Mouse (Mus musculus) lung, postnatal 14 days (tissue): ENCODE results near the gene Gucy2f.
"Not testable (repeated sequence)": the region's sequence is repeated elsewhere in the genome, so short reads cannot be mapped to it uniquely, and the experiment has no call there.

Source experiments
- DNase-seq: peaks from one replicate; pipeline ENCODE4 v3.0.0; 2021

Gene Gucy2f

DNA sequence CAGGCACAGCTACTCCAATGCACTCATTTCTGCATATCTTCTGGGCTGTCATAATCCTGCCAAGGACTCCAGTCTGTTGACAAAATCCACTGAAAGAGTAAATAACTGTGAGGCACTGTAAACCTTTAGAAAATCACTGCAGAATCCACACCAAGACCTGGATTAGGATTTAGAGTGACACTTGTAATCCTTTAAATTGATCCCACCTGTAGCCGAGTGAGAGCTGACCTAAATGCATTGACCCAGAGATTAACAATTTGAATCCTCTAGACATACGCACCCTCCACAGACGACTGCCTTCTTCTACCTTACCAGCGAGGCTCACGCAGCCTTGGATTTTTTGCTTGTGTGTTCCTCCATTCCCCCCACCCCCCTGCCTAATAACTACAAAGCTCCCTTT lies at the start of gene Gucy2f:
Gene Gucy2f (minus strand): TSS at position 101 of the 400 bp plus-strand sequence.
- no peak for DNase-seq

DNA sequence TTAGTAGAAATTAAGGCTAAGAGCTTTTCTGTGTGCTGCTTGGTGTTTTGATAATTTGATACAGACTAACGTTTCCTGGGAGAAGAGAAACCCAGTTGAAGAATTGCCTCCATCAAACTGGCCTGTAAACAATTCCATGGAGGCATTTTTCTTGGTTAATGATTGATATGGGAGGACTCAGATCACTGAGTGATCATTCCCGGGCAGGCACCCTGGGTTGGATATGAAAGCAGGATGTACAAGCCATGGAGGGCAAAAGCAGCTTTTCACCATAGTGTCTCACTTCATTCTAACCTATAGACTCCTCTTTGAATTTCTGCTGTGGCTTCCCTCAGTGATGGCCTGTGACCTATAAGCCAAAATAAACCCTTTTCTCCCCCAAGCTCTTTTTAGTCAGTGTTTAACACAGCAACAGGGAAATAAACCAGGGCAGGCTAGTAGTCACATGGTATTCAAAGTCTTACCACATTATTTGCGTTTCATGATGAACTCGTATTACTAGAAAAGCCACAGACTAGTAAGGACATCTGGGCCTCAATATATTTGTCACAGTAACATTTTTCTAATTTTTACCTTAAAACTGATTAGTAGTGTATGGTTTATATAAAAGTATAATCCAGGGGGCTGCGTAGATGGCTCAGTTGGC lies 49.1 kb upstream of the Gucy2f start:
- no peak for DNase-seq

DNA sequence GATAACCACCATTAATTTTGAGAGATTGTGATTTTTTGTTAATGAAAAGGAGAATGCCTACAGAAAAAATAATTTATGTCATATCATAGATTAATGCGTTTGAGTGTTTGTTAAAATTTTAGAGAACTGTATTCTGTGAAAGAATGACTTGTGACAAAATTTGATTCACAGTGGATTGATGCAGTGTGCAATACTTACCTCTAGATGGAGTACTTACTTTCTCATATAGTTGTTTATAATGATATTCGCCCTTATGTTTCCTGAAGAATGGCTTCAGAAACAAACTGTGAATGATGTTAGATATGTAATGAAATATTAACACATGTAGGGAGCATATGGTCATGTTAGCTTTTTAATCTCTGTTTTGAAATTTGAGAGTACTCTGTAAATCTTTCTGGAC lies 40.4 kb upstream of the Gucy2f start:
- no peak for DNase-seq

DNA sequence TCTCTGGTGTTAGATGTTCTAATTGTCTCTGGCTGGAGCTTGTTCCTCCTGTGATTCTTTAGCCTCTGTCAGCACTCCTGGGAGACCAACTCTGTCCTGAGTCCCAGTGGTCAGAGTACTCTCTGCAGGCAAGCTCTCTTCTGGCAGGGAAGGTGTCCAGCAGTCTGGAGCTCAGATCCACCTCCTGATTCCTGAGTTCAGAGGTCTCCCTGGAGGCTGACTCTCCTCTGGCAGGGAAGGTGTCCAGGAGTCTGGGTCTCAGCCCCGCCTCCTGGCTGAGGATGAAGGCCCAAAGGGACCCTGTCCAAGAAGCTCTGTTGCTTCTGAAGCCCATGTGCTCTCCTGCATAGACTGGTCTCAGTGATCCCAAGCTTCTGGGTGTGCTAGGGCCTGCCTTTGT lies 39.4 kb upstream of the Gucy2f start:
- not testable (repeated sequence) for DNase-seq

DNA sequence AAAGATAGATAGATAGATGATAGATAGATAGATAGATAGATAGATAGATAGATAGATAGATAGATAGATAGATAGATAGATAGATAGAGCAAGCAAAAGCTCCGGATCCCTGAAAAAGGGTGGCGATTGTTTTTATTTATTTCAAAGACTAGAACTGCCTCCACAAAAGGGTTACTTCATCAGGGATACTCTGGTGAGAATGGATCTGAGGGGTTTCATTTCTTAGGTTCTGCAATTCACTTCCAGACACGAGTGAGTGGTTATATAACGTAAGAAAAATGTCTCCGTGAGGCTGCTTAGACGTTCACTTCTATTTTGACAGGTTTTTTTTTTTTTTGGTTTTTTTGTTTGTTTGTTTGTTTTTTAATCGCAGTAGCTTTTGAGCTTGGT lies 32.0 kb upstream of the Gucy2f start:
- no peak for DNase-seq

DNA sequence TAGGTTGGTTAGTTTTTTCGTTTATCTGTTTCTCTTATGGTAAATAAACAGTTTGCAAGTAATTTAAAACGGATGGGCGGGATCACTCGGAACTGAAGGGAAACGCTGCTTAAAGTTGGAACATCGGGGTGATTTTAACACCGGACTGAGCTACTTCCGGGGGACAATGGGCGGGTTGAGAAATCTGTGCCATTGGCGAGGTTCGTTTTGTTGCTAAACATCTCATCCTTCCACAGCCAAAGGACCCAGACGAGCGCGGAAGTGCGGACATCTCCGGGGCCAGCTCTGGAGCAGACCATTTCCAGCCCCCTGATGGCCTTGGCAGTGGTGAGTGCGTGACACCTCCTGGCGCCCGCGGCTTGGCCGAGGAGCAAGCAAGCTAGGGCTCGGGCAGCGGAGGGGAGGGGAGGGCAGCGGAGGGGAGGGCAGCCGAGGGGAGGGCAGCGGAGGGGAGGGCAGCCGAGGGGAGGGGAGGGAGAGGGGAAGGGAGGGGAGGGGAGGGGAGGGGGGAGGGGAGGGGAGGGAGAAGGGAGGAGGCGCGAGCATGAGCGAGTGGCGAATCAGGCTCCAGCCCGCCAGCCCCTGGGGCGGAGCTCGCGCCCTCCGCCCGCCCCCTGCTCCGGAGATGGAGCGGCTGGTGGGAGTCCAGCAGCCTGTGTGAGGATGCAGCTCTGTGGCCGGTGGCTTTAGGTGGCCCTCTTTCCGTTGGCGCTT lies 31.5 kb upstream of the Gucy2f start:
- peak; percentile 67 for DNase-seq

DNA sequence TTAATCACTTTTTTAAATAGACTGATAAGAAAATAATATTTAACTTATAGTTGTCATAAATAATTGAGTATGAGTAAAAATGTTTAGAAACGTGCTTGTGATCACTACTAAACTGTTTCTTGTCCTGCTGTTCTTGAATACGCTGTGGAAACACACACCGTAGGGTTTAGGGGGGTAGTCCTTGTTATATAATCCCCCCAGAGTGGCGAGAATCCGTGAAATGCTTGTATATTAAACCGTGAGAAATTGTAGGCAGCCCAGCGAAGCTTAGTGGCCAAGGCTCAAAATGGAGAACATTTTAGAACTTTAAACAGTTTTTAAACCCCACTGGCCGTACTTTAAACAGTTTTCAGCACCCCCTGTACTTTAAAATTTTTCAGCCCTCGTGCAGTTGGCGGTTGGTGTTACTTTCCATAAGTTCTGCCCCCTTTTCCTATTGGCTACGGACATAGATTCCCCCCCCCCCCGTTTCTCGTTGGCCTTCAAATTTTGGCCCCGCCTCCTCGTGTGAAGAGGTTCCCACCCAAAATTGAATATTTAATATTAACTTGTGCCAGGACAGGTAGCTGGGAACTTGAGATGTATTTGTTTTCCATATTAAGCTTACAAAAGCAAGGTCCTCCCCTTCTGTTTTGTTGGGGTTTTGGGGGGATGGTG lies 30.8 kb upstream of the Gucy2f start:
- peak; percentile 33 for DNase-seq

DNA sequence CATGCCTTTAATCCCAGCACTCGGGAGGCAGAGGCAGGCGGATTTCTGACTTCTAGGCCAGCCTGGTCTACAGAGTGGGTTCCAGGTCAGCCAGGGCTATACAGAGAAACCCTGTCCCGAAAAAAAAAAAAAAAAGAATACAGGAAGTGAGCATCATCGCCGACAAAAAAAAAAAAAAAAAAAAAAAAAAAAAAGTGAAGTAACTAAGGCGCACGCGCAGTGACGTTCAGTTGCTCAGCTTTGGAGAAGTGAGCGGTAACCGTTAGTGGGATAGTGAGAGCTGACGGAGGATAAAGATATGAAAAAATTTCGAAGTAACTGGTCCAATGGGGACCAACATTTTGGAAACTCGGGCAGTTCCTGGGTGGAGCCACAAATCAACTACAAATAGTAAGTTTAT lies 29.8 kb upstream of the Gucy2f start, which contains the start of gene Nxt2:
Gene Nxt2 (plus strand): TSS at position 229 of the 400 bp plus-strand sequence.
- no peak for DNase-seq

DNA sequence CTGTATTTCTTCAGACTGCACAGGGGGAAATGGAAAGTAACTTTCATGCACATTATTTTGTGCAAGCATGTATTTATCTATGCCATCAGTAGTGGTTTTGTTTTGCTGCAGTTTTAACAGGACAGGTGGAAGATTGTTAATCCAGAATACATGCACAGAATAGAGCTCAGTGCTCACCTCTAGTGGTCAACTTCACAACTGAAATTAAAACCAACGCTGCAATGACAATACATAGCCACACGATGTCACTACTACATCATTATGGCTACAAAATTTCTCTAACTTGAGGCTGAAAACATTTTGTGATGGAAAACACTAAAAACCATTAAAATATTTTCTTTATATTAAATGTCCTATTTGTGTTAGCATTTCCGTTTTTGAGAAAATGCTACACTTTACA lies 3.6 kb upstream of the Gucy2f start:
- peak; percentile 9 for DNase-seq

DNA sequence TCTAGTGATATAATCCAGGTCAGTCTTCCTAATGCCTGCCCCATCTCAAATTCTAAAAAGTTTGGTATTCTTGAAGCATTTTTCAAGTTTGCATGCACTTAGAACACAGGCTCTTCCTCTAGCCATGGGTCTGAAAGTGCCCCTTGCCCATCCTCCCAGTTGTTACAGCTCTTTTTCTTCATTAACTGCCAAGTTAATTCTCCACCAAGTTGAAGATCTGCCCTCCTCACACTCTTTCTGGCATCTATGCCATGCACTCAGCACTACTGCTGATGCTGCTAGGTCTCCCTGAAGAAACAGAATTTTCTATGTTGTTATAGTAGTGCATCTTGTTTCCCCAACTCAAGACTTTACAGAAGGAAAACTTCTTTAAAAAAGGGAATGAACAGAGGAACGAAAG lies 1.2 kb downstream of the Gucy2f start:
- no peak for DNase-seq

DNA sequence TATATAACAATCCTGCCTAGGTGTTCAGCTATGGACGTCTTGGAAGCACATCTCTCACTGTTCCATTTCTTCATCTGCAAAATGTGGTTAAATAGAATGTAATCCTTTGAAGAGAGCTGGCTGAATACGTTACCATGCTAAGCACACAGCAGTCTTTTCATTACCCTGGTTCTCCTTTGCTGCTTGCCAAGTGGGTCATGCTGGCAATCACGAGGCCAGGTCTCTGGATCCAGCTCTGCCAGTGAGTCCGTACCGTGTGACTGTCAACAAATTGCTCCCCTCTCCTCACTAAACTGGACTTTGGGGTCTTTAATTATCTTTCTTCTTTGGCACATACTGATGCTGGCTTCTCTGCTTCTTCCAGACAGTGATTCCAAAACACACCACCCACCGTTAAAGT lies 2.3 kb downstream of the Gucy2f start:
- DNase-seq: no peak

DNA sequence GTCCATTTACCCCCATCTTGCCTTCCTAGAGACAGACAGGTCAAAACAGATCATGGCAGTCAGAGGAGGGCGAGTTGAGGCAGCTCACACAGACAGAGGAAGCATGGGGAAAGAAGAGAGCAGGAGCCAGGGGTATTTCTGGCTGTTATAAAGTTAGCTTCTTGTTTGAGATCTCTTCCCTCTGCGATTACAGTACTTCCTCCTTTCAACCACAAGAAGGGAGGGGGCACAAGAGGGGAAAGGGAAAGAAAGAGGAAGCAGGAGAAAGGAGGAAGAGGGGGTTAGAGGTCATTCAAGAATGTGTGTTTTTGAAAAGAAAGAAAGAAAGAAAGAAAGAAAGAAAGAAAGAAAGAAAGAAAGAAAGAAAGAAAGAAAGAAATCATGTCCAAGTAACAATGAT lies 6.4 kb downstream of the Gucy2f start:
- no peak for DNase-seq

DNA sequence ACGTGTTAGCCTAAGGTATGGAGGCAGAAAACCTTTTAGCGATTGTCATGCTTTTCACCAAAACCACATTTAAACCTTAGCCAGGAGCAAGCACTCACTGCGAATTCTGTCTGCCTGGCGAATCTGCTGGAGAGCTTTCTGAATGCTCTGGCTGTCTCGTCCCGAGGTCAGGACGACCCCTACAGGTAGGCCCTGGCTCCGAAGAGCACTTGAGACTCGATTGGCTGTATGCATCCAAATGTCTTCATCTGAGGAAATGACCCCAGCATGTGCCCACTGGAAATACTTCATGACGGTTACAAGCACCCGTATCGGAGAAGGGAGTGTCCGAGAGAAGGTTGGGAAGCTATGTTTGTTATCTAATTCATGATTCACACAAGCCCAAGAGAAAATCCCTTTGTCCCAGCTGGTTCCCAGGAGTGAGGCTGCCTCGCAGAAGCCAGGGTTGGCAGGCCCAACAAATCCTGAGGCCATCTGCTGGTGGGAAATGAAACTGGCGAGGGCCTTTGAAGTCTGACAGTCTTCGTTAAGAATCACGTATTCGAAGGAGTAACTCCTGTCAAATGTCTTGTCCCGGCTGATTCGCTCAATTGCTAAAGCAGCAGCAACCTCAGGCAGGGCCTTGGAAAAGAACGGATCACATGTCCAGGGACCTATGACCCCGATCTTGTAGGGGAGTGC lies 7.6 kb downstream of the Gucy2f start:
- peak; percentile 28 for DNase-seq

DNA sequence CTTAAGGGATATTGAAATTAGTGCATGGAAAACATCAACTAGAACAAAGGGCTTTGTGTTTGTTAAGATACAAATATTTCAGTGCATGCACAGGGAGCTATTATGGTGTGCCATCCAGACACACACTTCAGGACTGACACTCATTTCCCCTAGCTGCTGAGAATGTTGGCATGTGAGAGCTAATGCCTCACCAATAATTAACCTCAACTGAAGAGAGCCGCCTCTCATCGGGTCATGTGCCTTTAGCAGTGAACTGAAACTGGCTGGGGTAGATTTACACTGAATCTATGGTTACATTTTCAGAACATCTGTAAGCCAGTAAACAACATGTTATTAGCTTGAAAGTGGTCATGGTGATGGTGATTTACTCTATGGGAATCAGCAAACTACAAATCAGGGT lies 14.7 kb downstream of the Gucy2f start:
- no peak for DNase-seq

DNA sequence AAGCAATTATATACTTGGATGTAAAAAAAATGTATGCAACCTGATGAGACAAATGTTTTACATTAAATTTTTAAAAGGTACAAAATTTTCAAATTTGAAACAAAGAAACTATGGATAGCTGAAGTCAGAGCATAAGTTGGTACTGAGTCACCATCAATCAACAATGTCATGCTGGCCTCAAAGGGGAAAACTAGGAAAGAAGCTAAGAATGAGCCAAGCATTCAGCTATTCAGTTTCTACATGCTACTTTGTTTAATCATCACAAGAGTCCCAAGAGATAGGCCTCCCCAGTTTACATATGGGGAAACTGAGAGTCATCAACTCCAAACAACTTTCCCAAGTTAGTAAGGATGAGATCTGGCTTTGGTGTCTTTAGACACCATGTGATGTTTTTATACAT lies 19.8 kb downstream of the Gucy2f start:
- DNase-seq: no peak

DNA sequence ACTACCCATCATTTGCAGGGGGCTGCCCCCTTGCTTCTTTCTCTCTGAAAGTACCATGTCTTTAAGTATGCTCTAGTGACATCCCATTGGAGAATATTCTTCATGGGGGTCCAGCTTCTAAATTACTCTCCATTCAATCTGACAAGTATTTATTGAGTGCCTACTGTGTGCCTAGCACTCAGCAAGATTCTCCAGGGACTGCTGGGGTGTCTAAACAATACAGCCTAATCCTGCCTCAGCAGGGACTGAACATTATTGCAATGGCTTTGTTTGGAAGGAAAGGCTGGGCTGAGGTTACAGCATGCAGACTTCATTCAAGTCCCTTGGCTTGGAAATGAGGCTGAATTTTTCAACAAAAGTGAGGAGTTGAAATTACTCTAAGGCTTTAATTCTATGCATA lies 81.0 kb downstream of the Gucy2f start:
- DNase-seq: no peak

DNA sequence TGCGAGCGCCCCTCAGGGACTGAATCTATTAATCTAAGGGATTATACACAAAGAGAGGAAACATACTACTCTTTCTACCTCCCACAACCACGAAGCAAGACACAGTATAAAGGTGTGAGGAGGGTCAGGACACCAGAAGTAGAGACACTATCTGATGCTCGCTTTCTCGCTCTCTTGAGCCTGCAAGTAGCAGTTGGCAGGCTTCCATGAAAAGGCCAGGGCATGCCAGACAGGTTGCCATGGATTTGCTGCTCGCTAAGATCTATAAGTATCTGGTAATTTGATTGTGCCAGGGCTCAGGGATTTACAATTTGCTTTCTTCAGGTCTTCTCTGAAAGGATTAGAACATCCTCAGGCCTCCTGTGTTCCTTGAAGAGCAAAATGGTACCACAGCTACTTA lies 85.5 kb downstream of the Gucy2f start:
- no peak for DNase-seq

DNA sequence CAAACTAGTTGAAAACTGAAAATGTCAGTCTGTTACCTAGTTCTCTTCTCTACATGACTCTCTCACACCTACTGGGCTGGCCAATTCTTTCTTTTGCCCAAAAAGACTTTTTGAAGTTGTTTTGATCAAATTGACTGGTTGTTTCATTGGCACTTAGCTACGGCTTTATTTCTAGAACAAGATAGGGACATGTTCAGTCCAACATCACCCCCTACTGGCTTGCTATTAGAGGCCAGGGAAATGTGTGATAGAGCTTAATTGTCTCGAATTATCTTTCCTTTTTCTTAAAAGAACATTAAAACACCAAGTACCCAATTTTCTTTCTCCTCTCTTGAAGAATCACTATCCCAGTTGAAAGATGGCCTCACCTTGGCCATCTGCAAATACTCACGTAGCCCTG lies 99.8 kb downstream of the Gucy2f start:
- DNase-seq: peak; percentile 13

DNA sequence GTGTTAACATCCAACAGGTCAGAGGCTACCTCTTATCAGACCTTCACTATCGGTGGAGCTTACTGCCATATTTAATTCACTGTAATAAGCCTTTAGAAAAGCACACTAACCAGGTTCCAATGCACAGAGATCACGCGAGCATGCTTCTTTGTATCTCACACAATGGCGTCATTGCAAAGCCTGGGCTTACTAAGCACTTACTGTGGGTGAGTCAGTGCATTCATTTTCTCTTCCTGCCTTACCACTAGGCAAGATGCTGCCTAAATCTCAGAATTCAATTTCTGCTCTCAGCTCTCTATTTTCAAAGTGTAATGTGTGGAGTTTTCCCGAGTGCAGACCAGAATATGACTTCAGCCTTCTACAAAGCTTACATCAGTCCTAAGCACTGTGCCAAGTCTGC lies 101.2 kb downstream of the Gucy2f start:
- DNase-seq: no peak

DNA sequence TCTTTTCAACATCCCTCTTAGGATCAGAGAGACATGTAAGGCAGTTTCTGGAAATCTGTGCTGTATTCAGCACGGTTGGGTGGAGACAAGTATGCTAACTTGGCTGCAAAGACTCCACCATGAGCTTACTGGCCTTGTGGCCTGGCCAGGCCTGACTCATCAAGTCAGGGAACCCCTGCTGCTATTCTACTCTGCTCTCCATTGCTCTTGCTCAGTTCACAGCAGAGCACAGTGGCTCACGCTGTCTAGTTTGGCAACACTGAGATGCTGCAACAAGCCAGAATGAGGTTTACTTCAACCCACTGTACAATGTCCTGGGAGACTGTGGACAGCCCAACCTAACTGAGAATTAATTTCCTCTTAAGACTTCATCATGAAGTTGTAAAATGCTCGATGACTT lies 134.1 kb downstream of the Gucy2f start:
- no peak for DNase-seq
